Mouse (Mus musculus) stomach, postnatal 0 days (tissue): ENCODE measurements at regions not wholly inside any gene's neighbourhood (a gene's known extent, or its start where the extent isn't known, plus 50 kb on each side); places are given as distances from the start of the nearest gene placed in this dataset.

ENCODE experiments used
- CTCF ChIP-seq: IDR thresholded peaks from 2 replicates; pipeline ENCODE4 v1.5.1; 2016; ENCODE audit warnings: antibody characterized with exemption, low read depth, mild to moderate bottlenecking, moderate library complexity
- EP300 ChIP-seq: optimal IDR thresholded peaks from 2 replicates; pipeline ENCODE3; 2016; ENCODE audit warnings: antibody characterized with exemption

DNA sequence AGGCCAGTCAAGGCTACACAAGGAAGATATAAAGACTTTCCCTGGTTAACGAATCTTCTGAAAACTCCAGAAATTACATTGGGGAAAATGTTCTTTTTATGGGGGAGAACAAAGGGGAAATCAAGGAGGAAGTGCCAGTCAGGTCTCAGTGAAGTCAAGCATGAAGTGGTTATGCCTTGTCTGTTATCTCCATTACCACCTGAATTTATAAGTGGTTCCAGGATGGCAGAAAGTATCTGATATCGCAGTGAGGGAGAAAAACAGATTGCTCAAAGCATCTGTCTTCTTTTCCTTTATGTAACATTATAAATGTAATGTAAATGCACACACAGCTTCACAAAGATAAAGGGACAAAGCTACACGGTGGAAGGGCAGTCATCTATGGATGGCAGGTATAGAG, 195.0 kb downstream of the Sptssa start:
- TF ChIP-seq CTCF (no peak), EP300 (no peak)
